Mouse (Mus musculus): ENCODE data around the gene AW209491.

AW209491 gene

DNA sequence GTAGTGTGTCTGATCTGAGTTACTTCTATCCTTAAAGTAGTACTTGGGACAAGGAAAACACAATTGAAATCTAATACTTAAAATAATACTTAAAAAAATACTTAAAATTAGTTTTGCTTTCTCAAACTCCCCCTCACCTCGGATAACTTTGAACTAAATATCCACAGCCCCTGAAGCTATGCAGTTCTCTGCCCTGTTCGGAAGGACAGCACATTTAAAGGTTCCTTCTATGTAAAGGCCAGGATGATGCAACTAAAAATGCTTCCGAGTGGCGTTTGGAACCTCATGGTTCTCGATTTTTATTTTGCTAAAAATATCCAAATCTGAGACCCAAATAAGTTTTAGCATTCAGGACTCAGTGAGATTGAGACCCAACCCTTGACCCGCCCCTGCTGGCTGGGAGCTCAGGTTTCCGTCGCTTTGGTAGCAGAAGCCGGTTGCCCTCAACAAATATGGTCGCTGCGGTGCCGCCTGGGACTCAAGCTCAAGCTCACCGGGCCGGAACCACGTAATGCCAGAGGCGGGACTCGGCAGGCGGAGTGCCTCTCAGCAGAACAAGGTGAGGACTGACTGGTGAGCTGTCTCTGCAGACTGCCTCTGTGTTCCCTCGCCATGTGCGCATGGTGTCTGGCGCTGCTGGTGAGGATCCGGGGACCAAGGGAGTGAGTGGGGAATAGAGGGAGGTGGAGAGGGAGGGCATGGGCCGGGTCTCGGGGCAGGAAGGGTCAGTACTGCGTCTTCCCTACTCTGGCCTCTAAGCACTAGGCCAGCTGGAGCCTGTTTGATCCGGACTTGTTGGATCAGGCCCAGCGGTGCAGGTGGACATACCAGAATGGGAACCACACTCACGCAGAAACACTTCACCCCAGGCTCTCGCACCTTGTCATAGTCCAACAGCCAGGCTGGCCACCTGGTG is at the start of gene AW209491:
AW209491 (plus strand) TSS at position 429 of the 916 bp plus-strand sequence.
- in situ Hi-C loops (cut with MboI, MseI) = no loop called here

DNA sequence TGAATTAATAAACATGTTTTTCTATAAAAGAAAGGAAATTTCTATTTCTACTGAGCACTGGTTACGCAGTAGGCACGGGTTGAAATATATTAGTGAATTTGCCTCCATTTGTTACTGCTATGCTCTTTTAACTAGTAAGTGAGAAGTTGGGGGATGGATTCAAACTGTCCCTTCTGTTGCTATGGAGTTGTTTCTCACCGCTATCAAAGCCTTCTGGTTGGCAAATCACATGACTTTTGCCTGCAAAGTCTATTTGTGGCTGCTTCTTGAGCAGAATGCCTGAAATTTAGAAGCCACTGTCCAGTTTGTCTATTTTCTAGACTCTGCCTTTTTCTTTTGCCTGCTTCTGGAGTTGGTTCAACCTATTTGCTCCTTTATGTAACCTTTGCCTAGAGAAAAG is 49.6 kb upstream of the AW209491 start:
- in situ Hi-C loops (cut with MboI, MseI) = no loop called here

DNA sequence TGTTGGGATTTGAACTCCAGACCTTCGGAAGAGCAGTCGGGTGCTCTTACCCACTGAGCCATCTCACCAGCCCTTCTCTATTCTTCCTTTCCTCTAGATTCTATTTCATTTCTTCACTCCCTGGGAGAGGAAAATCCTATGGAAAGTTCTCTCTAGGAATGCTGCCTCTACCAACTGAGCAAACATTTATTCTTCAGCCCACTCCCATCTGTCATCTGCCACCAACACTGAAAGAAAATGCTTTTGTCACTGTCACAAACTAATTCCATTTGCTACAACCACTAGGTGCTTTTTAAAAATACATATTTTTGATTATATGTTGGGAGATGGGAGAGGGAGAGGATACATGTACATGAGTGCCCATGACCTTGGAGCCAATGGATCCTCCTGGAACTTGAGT is 27.2 kb upstream of the AW209491 start:
- in situ Hi-C loops (cut with MboI, MseI) = loop anchor here (25.0 kb wide), 5 partner anchors 540 to 1090 kb away; partner anchors contain the start of genes Arid4b (in 1 of the 2), B3galnt2 (in 1 of the 2), Ggps1 (in 1 of the 2) and Lyst (in 1 of the 2)

DNA sequence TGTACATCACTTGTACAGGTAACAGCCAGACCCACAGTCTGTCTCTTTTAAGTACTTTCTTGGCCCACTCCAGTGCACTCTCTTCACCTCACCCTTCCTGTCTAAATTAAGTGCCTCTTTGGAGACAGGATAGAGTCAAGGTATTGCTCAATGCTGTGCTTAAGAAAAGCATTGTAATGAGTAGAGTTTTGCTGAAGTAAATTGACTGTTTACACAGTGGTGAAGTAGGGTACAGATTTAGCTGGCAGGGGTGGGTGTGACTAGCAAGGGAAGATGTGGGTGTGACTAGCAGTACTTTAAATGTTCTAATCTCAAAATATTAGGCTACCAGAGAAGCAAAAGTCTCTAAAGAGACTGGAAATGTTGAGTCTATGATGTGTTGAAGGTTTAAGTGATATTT is 22.3 kb upstream of the AW209491 start:
- in situ Hi-C loops (cut with MboI, MseI) = loop anchor here (25.0 kb wide), 5 partner anchors 545 to 1095 kb away; partner anchors contain the start of genes Arid4b (in 1 of the 2), B3galnt2 (in 1 of the 2), Ggps1 (in 1 of the 2) and Lyst (in 1 of the 2)

DNA sequence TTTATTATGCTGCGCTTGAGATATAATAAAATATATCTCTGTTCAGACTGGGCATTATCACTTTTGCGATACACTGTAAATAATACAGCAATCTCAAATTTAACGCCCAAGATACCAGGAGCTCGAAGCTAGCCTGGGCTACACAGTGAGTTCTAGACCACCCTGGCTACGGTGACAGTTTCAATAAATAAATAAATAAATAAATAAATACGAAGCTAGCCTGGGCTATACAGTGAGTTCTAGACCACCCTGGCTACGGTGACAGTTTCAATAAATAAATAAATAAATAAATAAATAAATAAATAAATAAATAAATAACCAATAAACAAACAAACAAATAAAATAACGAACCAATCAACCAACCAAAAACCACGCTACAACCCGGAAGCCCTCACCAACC is 17.5 kb upstream of the AW209491 start:
- in situ Hi-C loops (cut with MboI, MseI) = loop anchor here (5.0 to 25.0 kb wide), 6 partner anchors 550 to 1100 kb away; partner anchors contain the start of genes Arid4b (in 1 of the 2), B3galnt2 (in 1 of the 2), Ggps1 (in 1 of the 2) and Lyst (in 1 of the 2)

DNA sequence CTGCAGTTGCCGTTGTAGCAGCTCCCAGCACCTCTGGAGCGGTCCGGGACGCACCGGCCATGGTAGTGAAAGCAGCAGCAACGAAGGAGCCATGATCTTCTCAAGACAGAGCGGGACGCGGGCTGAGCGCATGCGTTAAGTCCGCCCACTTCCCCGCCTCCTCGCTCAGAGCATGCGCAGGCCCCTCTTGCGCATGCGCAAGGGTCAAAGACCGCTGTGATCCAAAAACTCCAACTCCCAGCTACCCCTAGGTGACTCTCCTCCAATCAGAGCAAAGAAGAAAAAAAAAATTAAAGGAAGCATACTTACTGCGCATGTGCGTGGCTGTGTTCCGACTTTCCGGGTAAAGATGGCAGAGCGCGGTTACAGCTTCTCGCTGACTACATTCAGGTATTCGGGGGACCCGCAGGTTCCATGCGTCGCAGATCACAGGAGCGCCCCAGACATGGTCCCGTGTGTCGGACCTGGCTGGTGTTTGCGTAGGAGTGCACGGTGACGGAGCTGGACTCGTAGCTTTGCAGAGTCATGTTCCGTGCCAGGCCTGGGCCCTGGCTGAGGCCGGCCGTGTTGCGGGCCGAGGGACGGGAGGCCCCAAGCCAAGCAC is 16.9 kb upstream of the AW209491 start, which contains the start of the genes Mrpl32 and Psma2:
Mrpl32 (minus strand) TSS at position 240 of the 604 bp plus-strand sequence.
Psma2 (plus strand) TSS at position 315 of the 604 bp plus-strand sequence.
- in situ Hi-C loops (cut with MboI, MseI) = loop anchor here (5.0 to 25.0 kb wide), 6 partner anchors 551 to 1101 kb away; partner anchors contain the start of genes Arid4b (in 1 of the 2), B3galnt2 (in 1 of the 2), Ggps1 (in 1 of the 2) and Lyst (in 1 of the 2)

DNA sequence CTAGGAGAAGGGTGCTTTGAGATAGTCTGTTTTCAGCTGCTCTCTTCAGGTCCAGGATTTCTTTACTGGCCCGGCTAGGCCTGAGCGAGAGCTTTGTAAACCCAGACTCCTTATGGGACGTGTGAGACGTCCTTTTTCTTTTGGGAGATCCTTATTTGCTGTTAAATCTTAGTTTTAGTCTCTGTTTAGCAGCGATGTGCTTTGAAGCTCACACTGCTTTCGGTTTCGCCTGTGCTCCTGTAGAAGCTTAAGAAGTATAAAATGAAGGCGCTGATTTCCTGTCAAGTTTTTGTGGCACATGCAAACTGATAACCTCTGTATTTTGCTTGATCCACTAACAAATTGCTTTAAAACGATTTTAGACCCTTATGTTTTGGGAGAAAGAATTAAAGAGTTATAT is 16.4 kb upstream of the AW209491 start:
- in situ Hi-C loops (cut with MboI, MseI) = loop anchor here (5.0 to 25.0 kb wide), 6 partner anchors 551 to 1101 kb away; partner anchors contain the start of genes Arid4b (in 1 of the 2), B3galnt2 (in 1 of the 2), Ggps1 (in 1 of the 2) and Lyst (in 1 of the 2)

DNA sequence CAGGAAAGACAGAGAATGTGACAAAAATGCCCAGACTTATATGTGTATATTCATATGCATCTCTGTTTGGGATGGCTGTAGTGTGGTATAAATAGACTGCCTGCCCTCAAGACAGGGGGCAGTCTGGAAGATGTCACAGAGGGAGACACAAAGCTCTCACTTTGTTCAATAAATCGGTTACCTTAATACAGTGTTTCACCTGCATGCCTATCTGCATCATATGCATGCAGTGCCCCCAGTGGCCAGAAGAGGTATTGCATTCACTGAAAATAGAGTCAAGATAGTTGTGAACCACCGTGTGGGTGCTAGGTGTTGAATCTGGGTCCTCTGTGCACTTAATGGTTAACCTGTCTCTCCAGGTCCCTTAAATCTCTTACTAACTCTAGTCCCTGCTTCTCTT is 11.2 kb upstream of the AW209491 start:
- in situ Hi-C loops (cut with MboI, MseI) = loop anchor here (25.0 kb wide), 5 partner anchors 556 to 1106 kb away; partner anchors contain the start of genes Arid4b (in 1 of the 2), B3galnt2 (in 1 of the 2), Ggps1 (in 1 of the 2) and Lyst (in 1 of the 2)

DNA sequence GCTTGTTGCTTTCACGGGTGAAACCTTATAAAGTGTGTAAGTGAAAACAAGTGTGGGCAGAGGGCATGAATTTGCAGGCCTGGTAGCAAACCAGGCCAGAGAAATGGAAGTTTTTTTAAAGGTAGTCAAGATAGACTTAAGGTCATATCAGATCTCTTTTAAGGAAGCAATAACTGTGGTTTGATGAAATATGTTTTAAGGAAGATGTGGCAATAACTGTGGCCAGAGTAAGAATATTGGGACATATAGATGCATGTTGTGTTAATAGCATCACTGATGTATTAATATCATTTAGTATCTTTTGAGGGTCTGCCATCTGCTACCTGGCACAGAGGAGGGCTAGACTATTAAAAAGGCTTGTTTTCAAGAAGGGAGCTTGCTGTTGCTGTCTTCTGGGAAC is 10.0 kb downstream of the AW209491 start:
- in situ Hi-C loops (cut with MboI, MseI) = no loop called here

DNA sequence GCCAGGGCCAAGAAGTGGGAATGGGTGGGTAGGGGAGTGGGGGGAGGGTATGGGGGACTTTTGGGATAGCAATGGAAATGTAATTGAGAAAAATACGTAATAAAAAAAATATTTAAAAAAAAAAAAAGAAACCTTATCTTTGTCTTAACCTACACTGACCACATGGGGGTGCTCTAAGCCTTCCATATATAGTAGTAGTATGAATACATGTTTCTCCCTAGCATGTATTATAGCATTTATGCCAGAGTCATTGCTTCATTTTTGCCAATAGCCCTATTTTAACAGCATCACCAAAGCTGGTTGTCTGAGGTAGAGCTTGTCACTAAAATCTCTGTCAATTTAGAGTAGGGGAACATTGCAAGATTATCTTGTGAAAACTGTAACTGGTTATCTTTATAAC is 19.3 kb downstream of the AW209491 start:
- in situ Hi-C loops (cut with MboI, MseI) = loop anchor here (5.0 kb wide), 1 partner anchor 1118 kb away; no protein-coding TSS in a partner anchor

DNA sequence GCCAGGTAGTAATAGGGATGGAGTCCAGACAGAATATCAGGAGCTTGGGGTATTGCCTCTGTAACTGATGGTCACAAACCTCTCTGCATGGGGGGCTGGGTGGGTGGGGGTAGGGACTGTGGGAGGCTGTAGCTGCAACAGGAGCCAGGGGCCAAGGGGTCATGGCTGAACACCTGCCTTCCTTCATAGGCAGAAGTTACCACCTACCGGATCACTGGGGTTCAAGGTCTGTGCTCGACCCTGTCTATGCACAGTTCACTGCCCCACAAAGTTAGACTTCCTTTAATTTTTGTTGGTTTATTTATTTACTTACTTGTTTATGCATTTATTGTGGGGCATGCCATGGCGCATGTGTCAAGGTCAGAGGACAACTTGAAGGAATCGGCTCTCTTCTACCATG is 37.2 kb downstream of the AW209491 start:
- in situ Hi-C loops (cut with MboI, MseI) = no loop called here

DNA sequence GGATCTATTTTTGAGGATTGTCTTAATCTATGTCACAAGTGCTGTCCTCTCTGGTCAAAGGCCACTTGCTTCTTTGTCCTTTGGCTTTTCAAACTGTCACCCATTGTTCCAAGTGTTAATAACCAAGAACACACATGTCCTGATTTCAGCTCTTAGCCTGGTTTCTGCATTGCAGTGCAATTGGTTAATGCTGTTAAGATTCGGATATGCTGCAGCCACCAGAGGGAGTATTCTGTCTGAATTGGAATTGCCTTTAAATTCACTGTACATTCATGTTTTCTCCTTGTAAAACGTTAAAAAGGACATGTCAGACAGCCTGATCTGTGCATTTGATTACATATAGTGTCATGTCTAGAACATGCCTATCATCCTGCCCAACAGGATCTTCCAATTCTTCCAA is 40.4 kb downstream of the AW209491 start:
- in situ Hi-C loops (cut with MboI, MseI) = no loop called here

Measured in T-helper 17 cell (primary cell).